Mouse (Mus musculus) G1E (cell line): ENCODE data around the gene Aoc3. TPM values are rescaled to one million over a fixed set of nuclear protein-coding genes. Genes with fewer than 3 reads are reported as not detected.

ENCODE experiments used
- ATAC-seq: 2 replicates; pipeline ENCODE4 v1.8.0; 2016; ENCODE audit warnings: mild to moderate bottlenecking; ENCODE audit not compliant: insufficient number of reproducible peaks, poor library complexity, low FRiP score, severe bottlenecking; ENCODE audit errors: extremely low read depth
- DNase-seq: peaks from one replicate; pipeline ENCODE4 v3.0.0; 2012; ENCODE audit warnings: low spot score
- H3K27me3 ChIP-seq: 2 replicates; pipeline ENCODE4 v1.6.1; 2012; ENCODE audit warnings: mild to moderate bottlenecking, low read length, inconsistent platforms; ENCODE audit not compliant: insufficient read depth
- H3K36me3 ChIP-seq: replicated peaks from 2 replicates; pipeline ENCODE3; 2012; ENCODE audit warnings: mild to moderate bottlenecking, inconsistent platforms
- H3K4me1 ChIP-seq: 2 replicates; pipeline ENCODE4 v1.6.1; 2012; ENCODE audit warnings: low read depth, low read length, inconsistent platforms, mixed read lengths; ENCODE audit not compliant: insufficient read depth
- H3K4me3 ChIP-seq: 2 replicates; pipeline ENCODE4 v1.5.1; 2012; ENCODE audit warnings: low read depth, mild to moderate bottlenecking, inconsistent platforms, low read length, moderate library complexity, mixed read lengths
- H3K9me3 ChIP-seq: replicated peaks from 2 replicates; pipeline ENCODE4 v1.6.1; 2012; ENCODE audit warnings: inconsistent platforms
- CTCF ChIP-seq: IDR thresholded peaks from 2 replicates; pipeline ENCODE4 v1.5.1; 2012; ENCODE audit warnings: low read depth, low read length, inconsistent platforms, mixed read lengths
- GATA1 ChIP-seq: IDR thresholded peaks from 2 replicates; pipeline ENCODE4 v1.6.1; 2012; ENCODE audit warnings: borderline replicate concordance, low read length, inconsistent platforms, mixed read lengths
- GATA2 ChIP-seq: IDR thresholded peaks from 2 replicates; pipeline ENCODE4 v1.6.1; 2012; ENCODE audit warnings: low read depth, low read length, inconsistent platforms, borderline replicate concordance
- POLR2AphosphoS5 ChIP-seq: IDR thresholded peaks from 2 replicates; pipeline ENCODE4 v1.6.1; 2012; ENCODE audit warnings: low read depth, low read length, inconsistent platforms; ENCODE audit not compliant: insufficient replicate concordance
- TAL1 ChIP-seq: conservative IDR thresholded peaks from 2 replicates; pipeline ENCODE4 v1.6.1; 2012; ENCODE audit warnings: low read depth, low read length, inconsistent platforms, mixed read lengths
- polyA plus RNA-seq: library from polyadenylated mRNA; stranded (reverse); fragments of >175 nt; gene quantifications from 2 replicates; pipeline ENCODE4 v1.2.3, GENCODE M21; 2012
- total RNA-seq, 2 experiments: library from RNA; stranded (forward) in 1 of 2; stranded (reverse) in 1 of 2; fragments of 200-1000 nt in 1 of 2; fragments of >200 nt in 1 of 2; fragmentation: Nextera tagmentation in 1 of 2; gene quantifications; 2 replicates each; pipeline ENCODE4 v1.2.3; 2014 to 2017

Aoc3 gene
- total and polyA plus RNA-seq, 3 experiments: 0.10 to 2.5 (median 0.16) TPM

GRCm38 (mm10) chr11:101353436-101353835 is 23.0 kb downstream of the Aoc3 start:
- no peak for DNase-seq
- peaks cover 2% of the 10 kb centered on the region; the same call in 1 of the 2 replicates for H3K4me1 ChIP-seq
- H3K36me3 ChIP-seq: no peaks in the 10 kb centered on the region
- TF ChIP-seq CTCF: no peak
- TF ChIP-seq POLR2AphosphoS5: no peak
- TF ChIP-seq GATA1: no peak
- no peak for TF ChIP-seq GATA2
- no peak for TF ChIP-seq TAL1
- peaks cover 48% of the 10 kb centered on the region for H3K27me3 ChIP-seq
- no peaks in the 10 kb centered on the region for H3K9me3 ChIP-seq
- no peak overlapping the region for H3K4me3 ChIP-seq
- no peak for ATAC-seq

DNA sequence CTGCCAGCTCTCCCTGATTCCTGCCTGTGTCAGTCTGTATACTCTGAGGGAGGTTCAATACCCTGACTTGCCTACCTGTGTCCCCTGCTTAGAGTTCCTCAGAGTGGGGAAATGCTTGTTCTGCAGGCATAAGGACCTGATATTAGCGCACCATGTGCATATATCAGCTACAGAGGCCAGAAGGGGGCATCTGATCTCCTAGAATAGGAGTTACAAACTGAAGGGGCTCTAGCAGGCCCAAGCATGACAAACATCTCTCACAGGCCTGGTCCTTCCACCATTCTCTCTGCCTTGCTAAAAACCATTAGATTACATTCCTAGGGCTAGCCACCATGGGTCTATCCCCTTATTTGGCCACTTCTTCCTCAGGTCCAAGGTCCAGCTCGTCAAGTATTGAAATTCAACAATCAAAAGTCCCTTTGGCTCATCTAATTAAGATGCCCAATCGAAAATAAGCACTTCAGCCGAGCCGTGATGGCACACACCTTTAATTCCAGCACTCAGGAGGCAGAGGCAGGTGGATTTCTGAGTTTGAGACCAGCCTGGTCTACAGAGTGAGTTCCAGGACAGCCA is 24.1 kb downstream of the Aoc3 start:
- Histone ChIP-seq H3K4me1 (peaks cover 2% of the 10 kb centered on the region; the same call in 1 of the 2 replicates), H3K4me3 (no peak overlapping the region), H3K9me3 (no peaks in the 10 kb centered on the region), H3K36me3 (no peaks in the 10 kb centered on the region), H3K27me3 (peaks cover 44% of the 10 kb centered on the region)
- DNase-seq (no peak), ATAC-seq (no peak)
- TF ChIP-seq GATA1 (no peak), GATA2 (no peak), POLR2AphosphoS5 (no peak)

DNA sequence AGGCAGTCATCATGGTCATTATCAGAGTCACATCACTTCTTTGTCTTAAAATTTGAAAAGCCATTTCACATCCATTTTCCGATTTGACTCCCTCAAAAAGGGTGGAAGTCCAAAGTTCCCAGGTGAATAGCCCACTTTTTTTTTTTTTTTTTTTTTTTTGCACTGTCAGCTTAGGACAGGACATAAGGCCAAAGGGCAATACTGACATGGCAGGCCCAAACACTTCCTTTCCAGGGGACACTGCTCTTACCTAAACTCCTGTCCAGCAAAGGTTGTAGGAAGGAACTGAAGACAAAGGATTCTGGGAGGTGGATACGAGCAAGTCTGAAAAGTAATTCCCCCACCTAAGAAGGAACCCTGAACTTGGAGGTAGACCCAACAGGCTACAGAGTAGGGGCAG is 25.5 kb downstream of the Aoc3 start:
- Histone ChIP-seq H3K4me1 (peaks cover 2% of the 10 kb centered on the region; the same call in 1 of the 2 replicates), H3K9me3 (no peaks in the 10 kb centered on the region), H3K27me3 (peaks cover 40% of the 10 kb centered on the region), H3K4me3 (no peak overlapping the region), H3K36me3 (no peaks in the 10 kb centered on the region)
- no peak for TF ChIP-seq GATA2
- TF ChIP-seq POLR2AphosphoS5: no peak
- no peak for TF ChIP-seq TAL1
- TF ChIP-seq GATA1: no peak
- TF ChIP-seq CTCF: no peak
- no peak for DNase-seq
- no peak for ATAC-seq

- TF ChIP-seq CTCF: no peak
- no peak for TF ChIP-seq POLR2AphosphoS5
- no peak for TF ChIP-seq GATA2
- TF ChIP-seq GATA1: no peak
- TF ChIP-seq TAL1: no peak
- DNase-seq (no peak), ATAC-seq (no peak)
These were observed 27.2 kb downstream of the Aoc3 start for GRCm38 (mm10) chr11:101357505-101358182.

DNA sequence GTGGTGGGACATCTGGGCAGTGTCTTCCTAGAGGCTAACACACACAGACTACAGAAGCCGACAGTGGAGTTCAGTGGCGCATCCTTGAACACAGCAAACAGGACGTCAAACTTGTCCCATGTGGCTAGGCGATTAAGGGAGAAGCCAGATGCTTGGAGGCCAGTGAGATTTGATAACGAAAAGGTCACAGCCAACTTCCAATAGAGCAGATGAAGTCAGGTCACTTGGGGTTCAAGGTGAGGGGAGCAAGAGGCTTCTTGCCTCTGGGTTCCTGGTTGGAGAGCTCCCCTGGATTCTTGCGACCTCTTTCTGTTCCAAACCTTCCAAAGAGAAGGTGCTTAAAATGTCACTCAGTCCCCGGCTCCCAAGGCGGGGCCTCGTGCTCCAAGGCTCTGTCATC is 29.4 kb downstream of the Aoc3 start:
- peaks cover 6% of the 10 kb centered on the region for H3K4me1 ChIP-seq
- H3K9me3 ChIP-seq: no peaks in the 10 kb centered on the region
- H3K4me3 ChIP-seq: no peak overlapping the region
- peaks cover 31% of the 10 kb centered on the region for H3K27me3 ChIP-seq
- H3K36me3 ChIP-seq: no peaks in the 10 kb centered on the region
- TF ChIP-seq TAL1 (no peak), GATA2 (no peak), POLR2AphosphoS5 (no peak), CTCF (no peak), GATA1 (no peak)
- ATAC-seq: no peak
- DNase-seq: no peak

More at GRCm38 (mm10) chr11:101357505-101358182, 27.2 kb downstream of the Aoc3 start:
- peaks cover 2% of the 10 kb centered on the region; the same call in 1 of the 2 replicates for H3K4me1 ChIP-seq
- H3K4me3 ChIP-seq: no peak overlapping the region
- peaks cover 34% of the 10 kb centered on the region for H3K27me3 ChIP-seq
- no peaks in the 10 kb centered on the region for H3K9me3 ChIP-seq
- no peaks in the 10 kb centered on the region for H3K36me3 ChIP-seq

GRCm38 (mm10) chr11:101360651-101361113 is 30.3 kb downstream of the Aoc3 start:
- Histone ChIP-seq H3K9me3 (no peaks in the 10 kb centered on the region), H3K4me1 (peaks cover 7% of the 10 kb centered on the region), H3K4me3 (no peak overlapping the region), H3K27me3 (peaks cover 33% of the 10 kb centered on the region), H3K36me3 (no peaks in the 10 kb centered on the region)
- TF ChIP-seq CTCF (no peak), GATA1 (no peak), POLR2AphosphoS5 (no peak), TAL1 (no peak), GATA2 (no peak)
- ATAC-seq (no peak), DNase-seq (no peak)
